Mouse (Mus musculus) hindbrain, embryonic 11.5 days (tissue): Measurements from ENCODE around the gene Trim8. TPM values are rescaled to one million over a fixed set of nuclear protein-coding genes. Genes with fewer than 3 reads are reported as not detected.
A peak's percentile ranks its signal among the peaks of the same experiment; 100 is the strongest.

Experiments used
- ATAC-seq: fragments of 200-750 bp; cut with Nextera tagmentation; 2 replicates; pipeline ENCODE4 v1.8.0; 2017; ENCODE audit warnings: mild to moderate bottlenecking, moderate TSS enrichment, moderate library complexity; ENCODE audit not compliant: low FRiP score
- DNase-seq: peaks from one replicate; pipeline ENCODE4 v3.0.0-alpha.2; 2015; ENCODE audit warnings: low spot score
- H3K27ac ChIP-seq: fragments of 300-500 bp; sonication (generic); 2 replicates; pipeline ENCODE4 v1.5.1; 2014; ENCODE audit warnings: mild to moderate bottlenecking, low read depth, low read length
- H3K27me3 ChIP-seq: fragments of 300-500 bp; sonication (generic); 2 replicates; pipeline ENCODE4 v1.6.1; 2014; ENCODE audit warnings: mild to moderate bottlenecking, low read length, moderate library complexity, mixed read lengths; ENCODE audit not compliant: control insufficient read depth, insufficient read depth
- H3K36me3 ChIP-seq: fragments of 300-500 bp; sonication (generic); 2 replicates; pipeline ENCODE4 v1.6.1; 2014; ENCODE audit warnings: mild to moderate bottlenecking, low read length, moderate library complexity, mixed read lengths; ENCODE audit not compliant: control insufficient read depth, insufficient read depth
- H3K4me1 ChIP-seq: fragments of 300-500 bp; sonication (generic); replicated peaks from 2 replicates; pipeline ENCODE4 v1.6.1; 2014; ENCODE audit warnings: low read length, mixed read lengths; ENCODE audit not compliant: control insufficient read depth, insufficient read depth
- H3K4me2 ChIP-seq: fragments of 300-500 bp; sonication (generic); replicated peaks from 2 replicates; pipeline ENCODE4 v1.6.1; 2014; ENCODE audit warnings: mild to moderate bottlenecking, low read depth, low read length
- H3K4me3 ChIP-seq: fragments of 300-500 bp; sonication (generic); 2 replicates; pipeline ENCODE4 v1.5.1; 2014; ENCODE audit warnings: low read depth, low read length
- H3K9ac ChIP-seq: fragments of 300-500 bp; sonication (generic); 2 replicates; pipeline ENCODE4 v1.6.1; 2014; ENCODE audit warnings: low read depth, low read length
- H3K9me3 ChIP-seq: fragments of 300-500 bp; sonication (generic); 2 replicates; pipeline ENCODE4 v1.6.1; 2016; ENCODE audit warnings: low read length; ENCODE audit not compliant: control insufficient read depth
- WGBS: fragments of 180-500 bp; shearing (Covaris S2); extraction: QIAGEN DNeasy Blood & Tissue Kit; methylation state at CpG from one replicate; pipeline ENCODE4 v1.1.7; 2014; 5-methylcytosine and 5-hydroxymethylcytosine counted together
- polyA plus RNA-seq: library from polyadenylated mRNA; unstranded; fragments of >200 nt; fragmentation: Nextera tagmentation; extraction: Ambion mirVana; gene quantifications from 2 replicates; pipeline ENCODE4 v1.2.1, GENCODE M21; 2014

Gene Trim8
- polyA plus RNA-seq, 1 experiment from 2014 or later: 30.6 TPM

DNA sequence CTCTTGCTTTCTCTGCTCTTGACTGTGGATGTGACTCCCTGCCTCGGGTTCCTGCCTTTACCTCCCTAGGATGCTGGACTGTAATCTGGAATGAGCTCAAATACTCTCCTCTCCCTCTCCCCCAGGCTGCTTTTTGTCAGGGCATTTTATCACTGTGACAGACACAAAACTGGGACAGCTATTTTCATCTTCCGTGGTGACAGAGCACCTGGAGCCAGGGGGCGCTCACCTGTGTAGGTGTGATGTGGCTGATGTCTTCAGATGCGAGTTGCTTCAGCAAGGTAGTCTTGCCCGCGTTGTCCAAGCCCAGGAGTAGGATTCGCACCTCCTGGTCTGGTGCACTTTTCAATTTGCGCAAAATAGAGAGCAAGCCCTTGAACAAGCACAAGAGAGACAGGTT is 56.5 kb downstream of the Trim8 start:
- Histone ChIP-seq H3K27ac (no peak overlapping the region), H3K36me3 (peaks cover 4% of the 10 kb centered on the region; the same call in 1 of the 2 replicates), H3K9me3 (no peaks in the 10 kb centered on the region), H3K4me1 (no peaks in the 10 kb centered on the region), H3K9ac (no peak overlapping the region), H3K4me3 (no peak overlapping the region), H3K27me3 (no peaks in the 10 kb centered on the region), H3K4me2 (no peak overlapping the region)
- WGBS: 81% methylated on average over 8 of the region's 8 CpGs
- ATAC-seq (no peak), DNase-seq (no peak)

GRCm38 (mm10) chr19:46558631-46559030 is 57.1 kb downstream of the Trim8 start:
- no peak overlapping the region for H3K9ac ChIP-seq
- no peaks in the 10 kb centered on the region for H3K27me3 ChIP-seq
- H3K9me3 ChIP-seq: no peaks in the 10 kb centered on the region
- no peak overlapping the region for H3K4me2 ChIP-seq
- DNase-seq (no peak), ATAC-seq (no peak)
- no peak overlapping the region for H3K4me3 ChIP-seq
- H3K27ac ChIP-seq: no peak overlapping the region
- H3K36me3 ChIP-seq: peaks cover 4% of the 10 kb centered on the region; the same call in 1 of the 2 replicates
- WGBS: 68% methylated on average over 12 of the region's 12 CpGs
- no peaks in the 10 kb centered on the region for H3K4me1 ChIP-seq

DNA sequence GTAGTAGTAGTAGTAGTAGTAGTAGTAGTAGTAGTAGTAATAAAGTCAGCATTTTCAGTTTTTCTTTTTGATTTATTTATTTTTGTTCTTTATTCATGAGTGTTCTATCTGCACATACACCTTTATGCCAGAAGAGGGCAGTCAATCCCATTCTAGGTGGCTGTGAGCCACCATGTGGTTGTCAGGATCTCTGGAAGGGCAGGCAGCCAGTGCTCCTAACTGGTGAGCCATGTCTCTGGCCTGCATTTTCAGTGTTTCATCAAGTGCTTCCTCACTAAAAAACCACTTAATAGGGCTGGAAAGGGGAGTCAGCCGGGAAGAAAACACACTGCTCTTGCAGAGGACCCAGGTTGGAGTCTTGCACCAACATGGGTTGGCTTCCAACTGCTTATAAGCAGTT is 60.6 kb downstream of the Trim8 start:
- DNase-seq: peak; percentile 67
- no peak for ATAC-seq
- Histone ChIP-seq H3K27ac (no peak overlapping the region), H3K36me3 (peaks cover under 1% of the 10 kb centered on the region; the same call in 1 of the 2 replicates), H3K4me2 (no peak overlapping the region), H3K27me3 (no peaks in the 10 kb centered on the region), H3K4me3 (no peak overlapping the region), H3K9me3 (no peaks in the 10 kb centered on the region), H3K9ac (no peak overlapping the region), H3K4me1 (no peaks in the 10 kb centered on the region)
- 58% methylated on average over 1 of the region's 1 CpGs for WGBS

GRCm38 (mm10) chr19:46562581-46563515 is 61.3 kb downstream of the Trim8 start:
- H3K4me2 ChIP-seq: no peak overlapping the region
- no peak overlapping the region for H3K4me3 ChIP-seq
- no peaks in the 10 kb centered on the region for H3K9me3 ChIP-seq
- ATAC-seq (no peak), DNase-seq (no peak)
- no peaks in the 10 kb centered on the region for H3K27me3 ChIP-seq
- no peaks in the 10 kb centered on the region for H3K4me1 ChIP-seq
- no peak overlapping the region for H3K9ac ChIP-seq
- H3K36me3 ChIP-seq: no peaks in the 10 kb centered on the region
- no peak overlapping the region for H3K27ac ChIP-seq
- WGBS: 92% methylated on average over 14 of the region's 14 CpGs

GRCm38 (mm10) chr19:46563603-46564002 is 62.1 kb downstream of the Trim8 start:
- Histone ChIP-seq H3K36me3 (no peaks in the 10 kb centered on the region), H3K9me3 (no peaks in the 10 kb centered on the region), H3K4me1 (no peaks in the 10 kb centered on the region), H3K4me2 (no peak overlapping the region), H3K9ac (no peak overlapping the region), H3K27me3 (no peaks in the 10 kb centered on the region), H3K4me3 (no peak overlapping the region), H3K27ac (no peak overlapping the region)
- no peak for DNase-seq
- no peak for ATAC-seq
- WGBS: 88% methylated on average over 4 of the region's 4 CpGs

GRCm38 (mm10) chr19:46564043-46564462 is 62.6 kb downstream of the Trim8 start:
- H3K4me2 ChIP-seq: no peak overlapping the region
- H3K36me3 ChIP-seq: no peaks in the 10 kb centered on the region
- no peaks in the 10 kb centered on the region for H3K4me1 ChIP-seq
- WGBS: 73% methylated on average over 14 of the region's 14 CpGs
- no peaks in the 10 kb centered on the region for H3K9me3 ChIP-seq
- H3K27ac ChIP-seq: no peak overlapping the region
- no peak for DNase-seq
- ATAC-seq: no peak
- no peaks in the 10 kb centered on the region for H3K27me3 ChIP-seq
- no peak overlapping the region for H3K4me3 ChIP-seq
- H3K9ac ChIP-seq: no peak overlapping the region

Other genes with a start within 250 kb of the Trim8 start
- gene Nfkb2, start 197.4 kb upstream of the Trim8 start, polyA plus RNA-seq: 2.7 and 4.6 TPM in 2 replicates
- 10.0 and 11.9 TPM in 2 replicates for gene Psd, start 174.5 kb upstream of the Trim8 start, polyA plus RNA-seq
- 26.3 and 27.1 TPM in 2 replicates for gene Fbxl15, start 173.5 kb upstream of the Trim8 start, polyA plus RNA-seq
- gene Cuedc2, start 163.0 kb upstream of the Trim8 start, polyA plus RNA-seq: 252 and 260 TPM in 2 replicates
- gene Mfsd13a, start 160.6 kb upstream of the Trim8 start, polyA plus RNA-seq: 4.4 and 6.9 TPM in 2 replicates
- gene 2310034G01Rik, start 151.4 kb upstream of the Trim8 start, polyA plus RNA-seq: 1.7 TPM in 2 replicates
- gene Actr1a, start 106.0 kb upstream of the Trim8 start, polyA plus RNA-seq: 223 and 250 TPM in 2 replicates
- gene Sufu, start 104.8 kb upstream of the Trim8 start, polyA plus RNA-seq: 31.9 and 33.2 TPM in 2 replicates
- 145 and 160 TPM in 2 replicates for gene Arl3, start 71.5 kb downstream of the Trim8 start, polyA plus RNA-seq
- gene Sfxn2, start 71.7 kb downstream of the Trim8 start, polyA plus RNA-seq: 9.3 and 11.1 TPM in 2 replicates
- 31.5 and 33.4 TPM in 2 replicates for gene Wbp1l, start 97.4 kb downstream of the Trim8 start, polyA plus RNA-seq
- gene Cyp17a1, start 171.5 kb downstream of the Trim8 start, polyA plus RNA-seq: 0.29 TPM in 1 of 2 replicates, not detected in the other
- gene Borcs7, start 188.2 kb downstream of the Trim8 start, polyA plus RNA-seq: 14.2 and 14.9 TPM in 2 replicates
- gene As3mt, start 205.8 kb downstream of the Trim8 start, polyA plus RNA-seq: 30.2 and 31.6 TPM in 2 replicates